Mouse (Mus musculus) thymus, postnatal 25 days (tissue): ENCODE data around the gene 2810004N23Rik.

Source experiments
- DNase-seq: peaks from one replicate; pipeline ENCODE4 v3.0.0; 2022

2810004N23Rik gene

GRCm38 (mm10) chr8:124862321-124863162, at the start of gene 2810004N23Rik, which contains the start of gene Gnpat:
2810004N23Rik (minus strand) TSS chr8:124863120.
Gnpat (plus strand) TSS chr8:124863033.
- peak; percentile 95 for DNase-seq

- no peak for DNase-seq
Observed at GRCm38 (mm10) chr8:124911938-124912872, 49.3 kb upstream of the 2810004N23Rik start.

DNA sequence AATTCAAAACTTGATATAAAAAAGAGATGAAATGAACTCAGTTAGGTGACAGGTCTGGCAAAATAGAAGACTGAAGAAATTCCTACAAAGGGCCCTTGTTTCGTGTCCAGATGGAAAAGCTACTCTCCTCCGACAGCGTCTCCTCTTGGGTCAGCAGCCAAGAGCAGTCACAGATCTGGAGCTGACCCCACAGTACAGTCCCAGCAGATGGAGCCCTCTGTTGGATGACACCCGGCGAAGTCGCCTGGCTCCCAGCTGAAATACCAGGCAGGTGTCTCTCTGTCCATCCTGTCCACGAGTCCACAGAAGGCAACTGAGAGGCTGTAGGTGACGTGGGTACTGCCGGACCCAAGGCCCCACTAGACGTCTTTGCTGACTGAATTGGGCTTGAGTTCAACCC, 47.4 kb upstream of the 2810004N23Rik start:
- DNase-seq, result no peak

- DNase-seq, result no peak
Observed at GRCm38 (mm10) chr8:124909936-124910335, 47.0 kb upstream of the 2810004N23Rik start.

- no peak for DNase-seq
Observed at GRCm38 (mm10) chr8:124905482-124905881, 42.6 kb upstream of the 2810004N23Rik start.

DNA sequence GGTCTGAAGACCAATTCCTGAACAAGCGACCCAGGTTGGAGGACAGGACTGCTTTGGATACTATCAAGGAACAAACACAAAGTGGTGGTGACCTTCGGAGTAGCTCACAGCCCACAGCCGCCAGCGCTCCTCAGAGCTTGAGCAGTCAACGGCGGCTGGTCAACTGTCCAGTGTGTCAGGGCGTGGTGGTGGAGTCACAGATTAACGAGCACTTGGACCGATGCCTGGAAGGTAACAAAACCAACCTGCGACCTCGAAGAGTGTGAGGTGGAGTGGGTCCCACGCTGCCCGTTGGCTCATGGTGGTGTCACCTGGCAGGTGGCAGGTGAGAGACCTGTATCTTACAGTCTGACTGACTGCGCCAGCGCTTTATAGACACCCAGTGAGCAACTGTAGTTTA, 40.3 kb upstream of the 2810004N23Rik start:
- DNase-seq, result no peak

GRCm38 (mm10) chr8:124898251-124898905, 35.5 kb upstream of the 2810004N23Rik start:
- DNase-seq, result no peak

DNA sequence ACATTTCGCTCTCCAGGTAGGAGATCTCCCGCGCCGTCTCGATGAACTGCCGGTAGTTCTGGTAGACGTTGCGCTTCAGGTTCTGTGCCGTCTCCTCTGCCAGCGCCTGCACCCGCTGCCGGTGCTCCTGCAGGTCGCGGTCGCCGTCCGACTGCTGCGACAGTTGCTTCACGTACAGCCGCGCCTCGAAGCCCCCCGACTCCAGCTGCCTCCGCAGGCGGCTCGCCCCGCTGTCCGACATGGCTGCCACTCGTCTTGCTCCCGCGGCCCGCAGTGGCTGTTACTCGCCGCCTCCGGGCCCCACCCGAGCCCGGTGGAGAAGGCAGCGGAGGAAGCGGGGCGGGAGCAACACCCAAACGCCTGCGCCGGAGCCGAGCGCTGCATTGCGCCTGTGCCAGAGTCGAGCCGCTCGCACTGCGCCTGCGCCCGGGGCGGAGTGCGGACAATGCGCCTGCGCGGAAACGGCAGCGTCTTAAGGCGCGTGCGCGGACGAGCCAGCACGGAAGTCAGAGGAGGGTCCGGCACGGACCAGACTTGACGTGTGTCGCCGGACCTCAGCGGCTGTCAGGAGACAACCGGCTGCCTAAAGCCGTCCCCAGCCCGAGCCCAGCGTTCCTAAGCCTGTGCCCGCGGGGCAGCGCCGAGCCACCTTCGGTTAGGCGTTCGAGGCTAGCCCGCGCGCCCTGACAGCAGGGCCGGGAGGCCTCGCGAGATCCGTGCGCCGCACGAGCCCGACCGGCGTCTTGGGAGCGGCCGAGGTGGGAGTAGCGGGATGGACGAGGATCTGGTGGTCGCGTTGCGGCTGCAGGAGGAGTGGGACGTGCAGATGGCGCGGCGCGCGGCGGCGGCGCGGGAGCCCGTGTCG, 34.7 kb upstream of the 2810004N23Rik start, which contains the start of the genes Exoc8 and Sprtn:
Gene Exoc8, minus strand, starts transcription at position 320 of the 865 bp plus-strand sequence.
Gene Sprtn, plus strand, starts transcription at position 501 of the 865 bp plus-strand sequence.
- DNase-seq, result peak; percentile 98

- DNase-seq, result peak; percentile 53
Observed at GRCm38 (mm10) chr8:124896632-124897385, 33.9 kb upstream of the 2810004N23Rik start.

GRCm38 (mm10) chr8:124896010-124896631, 33.2 kb upstream of the 2810004N23Rik start:
- DNase-seq, result no peak

- DNase-seq, result no peak
Observed at GRCm38 (mm10) chr8:124892596-124892995, 29.7 kb upstream of the 2810004N23Rik start.

DNA sequence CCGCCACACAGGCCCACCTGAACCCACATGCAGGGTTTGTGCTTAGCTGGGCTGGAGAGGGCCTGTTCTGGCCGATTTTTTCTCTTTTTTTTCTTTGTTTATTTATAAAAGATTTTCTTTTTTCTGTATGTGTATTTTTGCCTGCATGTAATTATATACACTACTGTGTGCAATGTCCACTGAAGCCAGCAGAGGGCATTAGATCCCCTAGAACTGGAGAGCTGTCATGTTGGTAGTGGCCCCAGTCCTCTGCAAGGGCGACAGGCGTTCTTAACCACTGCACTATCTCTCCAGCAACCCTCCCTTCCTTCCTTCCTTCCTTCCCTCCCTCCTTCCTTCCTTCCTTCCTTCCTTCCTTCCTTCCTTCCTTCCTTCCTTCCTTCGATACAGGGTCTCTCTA, 25.5 kb upstream of the 2810004N23Rik start:
- peak; percentile 11 for DNase-seq

- DNase-seq, result no peak
Observed at GRCm38 (mm10) chr8:124878946-124879526, 16.1 kb upstream of the 2810004N23Rik start.

DNA sequence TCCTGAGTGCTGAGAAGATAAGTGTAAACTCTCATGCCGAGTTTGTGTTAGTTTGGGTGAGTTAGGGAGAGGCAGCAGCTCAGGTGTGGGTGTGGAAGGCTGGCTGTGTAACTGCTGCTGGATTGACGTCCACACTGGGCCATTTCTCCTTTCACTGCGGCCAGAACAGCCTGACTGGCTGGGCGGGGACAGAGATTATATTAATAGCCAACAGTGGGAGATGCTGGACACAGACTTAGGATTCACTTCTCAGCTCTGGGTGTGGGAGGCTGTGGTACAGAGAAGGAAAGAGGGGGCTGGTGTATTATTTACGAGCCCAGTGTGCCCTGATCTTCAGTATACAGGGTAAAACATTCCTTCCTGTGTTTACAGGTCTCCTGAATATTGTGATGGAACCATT, 15.2 kb upstream of the 2810004N23Rik start:
- DNase-seq, result no peak

DNA sequence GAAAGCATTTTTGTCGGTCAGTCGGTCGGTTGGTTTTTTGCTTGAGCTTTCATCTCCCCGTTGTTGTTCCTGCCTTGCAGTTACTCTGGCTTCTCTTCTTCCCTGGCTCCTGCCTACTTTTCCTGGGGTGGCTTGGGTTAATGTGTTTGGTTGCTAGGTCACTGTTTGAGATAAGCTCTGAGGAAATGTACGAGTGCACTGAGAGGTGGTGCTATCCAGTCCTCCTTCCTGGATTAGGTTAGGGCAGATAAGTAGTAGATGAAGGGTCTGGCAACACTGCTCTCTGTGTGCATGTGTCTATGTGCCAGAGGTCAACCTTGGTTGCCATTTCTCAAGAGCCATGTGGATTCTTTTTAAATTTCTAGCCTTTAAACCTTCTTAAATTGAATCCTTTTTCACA, 9.8 kb upstream of the 2810004N23Rik start:
- no peak for DNase-seq

GRCm38 (mm10) chr8:124872081-124872480, 9.2 kb upstream of the 2810004N23Rik start:
- DNase-seq, result no peak

GRCm38 (mm10) chr8:124871474-124871873, 8.6 kb upstream of the 2810004N23Rik start:
- DNase-seq, result no peak

DNA sequence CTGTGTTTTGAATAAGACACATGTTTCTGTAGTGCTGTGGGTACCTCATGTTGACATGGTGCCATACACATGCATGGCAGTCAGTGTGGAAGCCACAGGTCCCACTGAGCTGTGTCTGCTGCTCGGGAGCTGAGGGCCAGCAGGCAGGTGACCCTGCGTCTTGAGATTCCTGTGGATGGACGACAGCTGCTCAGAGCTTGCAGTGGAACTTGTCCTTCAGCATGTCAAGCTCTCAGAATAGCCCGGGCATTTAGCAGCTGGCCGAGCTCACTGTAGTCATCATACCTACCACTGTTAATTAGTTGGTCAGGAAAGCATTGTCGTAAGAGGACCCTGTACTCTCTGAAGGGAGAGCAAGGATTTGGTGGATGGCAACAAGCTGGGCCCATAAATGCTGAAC, 6.8 kb upstream of the 2810004N23Rik start:
- no peak for DNase-seq

- DNase-seq, result no peak
Observed at GRCm38 (mm10) chr8:124867126-124867525, 4.2 kb upstream of the 2810004N23Rik start.

DNA sequence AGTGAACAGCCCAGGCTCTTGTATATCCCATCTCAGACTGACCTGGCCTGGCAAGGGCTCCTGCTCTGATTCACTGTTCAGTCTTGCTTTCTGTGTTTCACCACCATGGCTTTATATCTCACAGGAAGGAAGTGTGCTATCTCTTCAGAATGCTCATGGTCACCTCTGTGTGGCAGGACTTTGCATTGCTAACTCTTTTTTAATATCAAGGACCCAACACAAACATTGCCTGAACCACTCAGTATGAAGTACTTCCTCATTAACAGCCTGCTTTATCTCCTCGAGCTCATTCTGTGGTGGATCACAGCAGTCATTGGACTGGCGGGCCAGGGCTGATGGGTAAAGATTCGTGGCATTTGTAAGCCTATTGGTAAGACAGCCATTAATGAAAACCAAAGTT, 3.7 kb upstream of the 2810004N23Rik start:
- DNase-seq, result no peak
